Mouse (Mus musculus): ENCODE data around the gene Tmem43. TPM values are rescaled to one million over a fixed set of nuclear protein-coding genes. Genes with fewer than 3 reads are reported as not detected.

Tmem43 gene
- polyA plus RNA-seq, 1 experiment from 2014 or later, result 72.0 TPM

DNA sequence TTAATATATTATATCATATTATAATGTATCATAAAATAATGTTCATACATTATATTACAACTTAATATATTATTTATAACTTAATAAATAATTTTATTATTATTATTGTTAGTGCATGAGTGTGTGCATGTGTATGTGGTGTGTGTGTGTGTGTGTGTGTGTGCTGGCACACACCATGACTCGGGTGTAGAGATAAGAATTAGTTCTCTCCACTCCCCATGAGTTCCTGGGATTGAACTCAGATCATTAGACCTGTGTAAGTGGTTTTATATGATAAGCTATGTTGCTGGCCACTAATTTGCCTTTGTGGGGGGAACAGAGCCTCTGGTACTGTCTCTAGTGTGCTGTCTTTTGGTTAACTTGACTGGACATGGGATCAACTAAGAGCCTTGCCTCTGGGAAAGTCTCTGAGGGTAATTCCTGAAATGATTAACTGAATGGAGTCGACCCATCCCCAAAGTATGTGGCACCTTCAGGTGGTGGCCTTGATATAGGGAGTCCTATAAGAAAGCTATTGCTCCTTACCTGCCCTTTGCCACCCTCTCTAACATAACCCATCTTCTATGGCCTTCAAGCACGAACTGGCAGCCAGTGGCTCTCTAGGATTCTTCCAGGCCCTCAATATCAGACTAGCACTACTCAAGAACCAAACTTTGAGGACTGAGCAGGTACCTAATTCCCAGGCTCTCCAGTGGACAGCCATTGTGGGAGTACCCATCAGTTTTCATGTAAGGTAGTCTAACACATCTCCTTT lies 23.9 kb upstream of the Tmem43 start:
- H3K9ac ChIP-seq (ENCODE audit: low read length), result no peak overlapping the region
- H3K36me3 ChIP-seq (ENCODE audit: control insufficient read depth, insufficient read depth, low read length), result no peaks in the 10 kb centered on the region
- no peaks in the 10 kb centered on the region for H3K4me1 ChIP-seq (replicated peaks; ENCODE audit: control insufficient read depth, insufficient read depth)
- no peak overlapping the region for H3K4me3 ChIP-seq (ENCODE audit: low read depth, low read length)
- no peak for ATAC-seq (ENCODE audit: low FRiP score, low TSS enrichment)
- no peak for DNase-seq (ENCODE audit: low spot score)
- H3K27me3 ChIP-seq (ENCODE audit: control insufficient read depth, insufficient read depth, low read length), result no peaks in the 10 kb centered on the region
- H3K4me2 ChIP-seq (replicated peaks; ENCODE audit: low read depth), result no peak overlapping the region
- no peak overlapping the region for H3K27ac ChIP-seq (replicated peaks)
- H3K9me3 ChIP-seq (ENCODE audit: control insufficient read depth, low read length), result no peaks in the 10 kb centered on the region
- TF ChIP-seq CTCF (IDR thresholded peaks at IDR 0.05; ENCODE audit: low read depth), result no peak
- no peak for TF ChIP-seq EP300 (optimal IDR thresholded peaks at IDR 0.05)
- WGBS, result 42% methylated on average over 3 of the region's 3 CpGs

DNA sequence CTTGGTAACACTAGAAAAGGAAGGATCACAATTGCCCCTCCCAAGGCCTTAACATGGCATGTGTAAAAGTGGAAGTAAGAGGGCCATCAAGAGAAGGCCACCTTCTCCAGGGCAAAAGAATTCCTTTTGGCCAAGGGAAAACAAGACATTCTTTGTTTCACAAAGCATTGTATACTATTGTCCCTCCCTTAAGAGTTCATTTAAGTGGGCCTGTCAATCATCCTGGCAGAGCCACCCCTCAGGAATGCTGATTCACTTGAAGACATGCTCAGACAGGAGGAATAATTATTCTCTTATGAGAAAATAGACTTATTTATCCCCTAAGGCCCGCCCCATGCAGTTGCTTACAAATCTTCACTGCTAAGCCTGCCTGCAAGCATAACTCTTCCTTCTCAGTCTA lies 21.4 kb upstream of the Tmem43 start:
- no peaks in the 10 kb centered on the region for H3K27me3 ChIP-seq (ENCODE audit: control insufficient read depth, insufficient read depth, low read length)
- H3K4me1 ChIP-seq (replicated peaks; ENCODE audit: control insufficient read depth, insufficient read depth), result no peaks in the 10 kb centered on the region
- no peaks in the 10 kb centered on the region for H3K9me3 ChIP-seq (ENCODE audit: control insufficient read depth, low read length)
- no peak overlapping the region for H3K9ac ChIP-seq (ENCODE audit: low read length)
- DNase-seq (ENCODE audit: low spot score) (no peak), ATAC-seq (ENCODE audit: low FRiP score, low TSS enrichment) (no peak)
- H3K4me2 ChIP-seq (replicated peaks; ENCODE audit: low read depth), result no peak overlapping the region
- no peak overlapping the region for H3K27ac ChIP-seq (replicated peaks)
- H3K36me3 ChIP-seq (ENCODE audit: control insufficient read depth, insufficient read depth, low read length), result no peaks in the 10 kb centered on the region
- H3K4me3 ChIP-seq (ENCODE audit: low read depth, low read length), result no peak overlapping the region
- TF ChIP-seq CTCF (IDR thresholded peaks at IDR 0.05; ENCODE audit: low read depth) (no peak), EP300 (optimal IDR thresholded peaks at IDR 0.05) (no peak)
- 57% methylated on average over 1 of the region's 1 CpGs for WGBS

DNA sequence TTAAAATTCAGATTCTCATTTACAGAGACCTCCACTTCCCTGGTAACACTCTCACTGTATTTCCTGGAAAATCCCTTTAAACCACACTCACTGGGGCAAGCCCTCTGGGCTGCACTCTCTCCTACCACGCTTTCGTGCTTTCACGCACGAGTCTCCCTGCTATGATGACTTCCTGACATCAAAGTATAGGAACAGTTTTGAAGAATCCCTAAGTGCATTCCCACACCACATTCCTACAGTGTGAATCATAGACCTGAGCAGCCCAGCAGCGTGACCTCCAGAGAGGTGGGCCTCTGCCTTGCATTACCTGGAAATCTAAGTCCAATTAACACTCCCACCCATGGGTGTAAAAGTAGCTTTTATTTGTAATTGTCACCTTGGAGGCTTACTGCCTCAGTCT lies 19.0 kb upstream of the Tmem43 start:
- ATAC-seq (ENCODE audit: low FRiP score, low TSS enrichment) (no peak), DNase-seq (ENCODE audit: low spot score) (no peak)
- no peaks in the 10 kb centered on the region for H3K36me3 ChIP-seq (ENCODE audit: control insufficient read depth, insufficient read depth, low read length)
- no peak for TF ChIP-seq EP300 (optimal IDR thresholded peaks at IDR 0.05)
- TF ChIP-seq CTCF (IDR thresholded peaks at IDR 0.05; ENCODE audit: low read depth), result no peak
- WGBS, result 37% methylated on average over 5 of the region's 5 CpGs
- H3K4me1 ChIP-seq (replicated peaks; ENCODE audit: control insufficient read depth, insufficient read depth), result no peaks in the 10 kb centered on the region
- H3K4me3 ChIP-seq (ENCODE audit: low read depth, low read length), result no peak overlapping the region
- no peak overlapping the region for H3K4me2 ChIP-seq (replicated peaks; ENCODE audit: low read depth)
- H3K9me3 ChIP-seq (ENCODE audit: control insufficient read depth, low read length), result no peaks in the 10 kb centered on the region
- H3K27ac ChIP-seq (replicated peaks), result no peak overlapping the region
- H3K27me3 ChIP-seq (ENCODE audit: control insufficient read depth, insufficient read depth, low read length), result no peaks in the 10 kb centered on the region
- H3K9ac ChIP-seq (ENCODE audit: low read length), result no peak overlapping the region

DNA sequence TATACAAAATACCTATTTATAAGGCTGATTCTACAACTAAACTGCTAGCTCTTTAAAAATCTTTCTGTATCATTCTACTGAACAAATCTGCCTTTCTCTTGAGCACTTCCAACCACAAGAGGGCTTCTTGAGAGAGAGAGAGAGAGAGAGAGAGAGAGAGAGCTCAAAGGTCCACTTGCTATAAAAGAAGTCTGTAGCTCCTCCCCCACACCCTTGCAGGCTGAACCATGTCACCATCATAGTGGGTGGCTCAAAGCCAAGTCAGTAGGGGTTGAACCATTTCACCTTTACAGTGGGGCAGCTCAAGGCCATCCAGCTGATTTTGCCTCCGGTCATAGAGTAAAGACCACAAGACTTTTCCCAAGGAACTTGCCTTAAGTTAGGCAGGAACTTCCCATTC lies 14.0 kb upstream of the Tmem43 start:
- peak; percentile 64 for DNase-seq (ENCODE audit: low spot score)
- Histone ChIP-seq H3K4me1 (replicated peaks; ENCODE audit: control insufficient read depth, insufficient read depth) (no peaks in the 10 kb centered on the region), H3K4me3 (ENCODE audit: low read depth, low read length) (no peak overlapping the region), H3K27me3 (ENCODE audit: control insufficient read depth, insufficient read depth, low read length) (no peaks in the 10 kb centered on the region), H3K36me3 (ENCODE audit: control insufficient read depth, insufficient read depth, low read length) (peaks cover 10% of the 10 kb centered on the region; the same call in 1 of the 2 replicates), H3K9me3 (ENCODE audit: control insufficient read depth, low read length) (no peaks in the 10 kb centered on the region), H3K9ac (ENCODE audit: low read length) (no peak overlapping the region), H3K4me2 (replicated peaks; ENCODE audit: low read depth) (no peak overlapping the region), H3K27ac (replicated peaks) (no peak overlapping the region)
- peak; percentile 82 for ATAC-seq (ENCODE audit: low FRiP score, low TSS enrichment)
- 82% methylated on average over 1 of the region's 1 CpGs for WGBS
- TF ChIP-seq EP300 (optimal IDR thresholded peaks at IDR 0.05) (no peak), CTCF (IDR thresholded peaks at IDR 0.05; ENCODE audit: low read depth) (peak; percentile 47)

DNA sequence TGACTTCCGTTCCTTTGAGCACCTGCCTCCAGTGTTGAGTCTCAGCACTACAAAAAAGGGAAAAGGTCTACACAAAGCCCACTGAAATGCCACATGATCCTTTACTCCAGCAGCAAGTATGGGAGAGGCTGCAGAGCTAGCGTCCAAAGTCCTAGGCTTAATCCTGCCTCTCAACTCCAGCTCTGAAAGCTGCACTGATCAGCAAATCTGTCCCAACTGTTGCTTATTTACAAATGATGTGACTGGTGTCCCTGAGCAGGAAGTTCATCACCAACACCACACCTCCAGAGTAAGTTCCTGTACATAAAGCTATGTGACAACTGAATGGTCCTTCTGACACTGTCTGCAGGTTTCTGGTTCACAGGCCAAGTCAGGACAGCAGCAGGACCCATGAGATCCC lies 7.7 kb upstream of the Tmem43 start:
- no peaks in the 10 kb centered on the region for H3K27me3 ChIP-seq (ENCODE audit: control insufficient read depth, insufficient read depth, low read length)
- H3K4me1 ChIP-seq (replicated peaks; ENCODE audit: control insufficient read depth, insufficient read depth), result no peaks in the 10 kb centered on the region
- no peak overlapping the region for H3K4me3 ChIP-seq (ENCODE audit: low read depth, low read length)
- ATAC-seq (ENCODE audit: low FRiP score, low TSS enrichment) (no peak), DNase-seq (ENCODE audit: low spot score) (no peak)
- peaks cover 13% of the 10 kb centered on the region; the same call in 1 of the 2 replicates for H3K36me3 ChIP-seq (ENCODE audit: control insufficient read depth, insufficient read depth, low read length)
- TF ChIP-seq CTCF (IDR thresholded peaks at IDR 0.05; ENCODE audit: low read depth) (no peak), EP300 (optimal IDR thresholded peaks at IDR 0.05) (no peak)
- H3K4me2 ChIP-seq (replicated peaks; ENCODE audit: low read depth), result no peak overlapping the region
- no peak overlapping the region for H3K9ac ChIP-seq (ENCODE audit: low read length)
- 83% methylated on average over 2 of the region's 2 CpGs for WGBS
- H3K9me3 ChIP-seq (ENCODE audit: control insufficient read depth, low read length), result no peaks in the 10 kb centered on the region
- no peak overlapping the region for H3K27ac ChIP-seq (replicated peaks)

DNA sequence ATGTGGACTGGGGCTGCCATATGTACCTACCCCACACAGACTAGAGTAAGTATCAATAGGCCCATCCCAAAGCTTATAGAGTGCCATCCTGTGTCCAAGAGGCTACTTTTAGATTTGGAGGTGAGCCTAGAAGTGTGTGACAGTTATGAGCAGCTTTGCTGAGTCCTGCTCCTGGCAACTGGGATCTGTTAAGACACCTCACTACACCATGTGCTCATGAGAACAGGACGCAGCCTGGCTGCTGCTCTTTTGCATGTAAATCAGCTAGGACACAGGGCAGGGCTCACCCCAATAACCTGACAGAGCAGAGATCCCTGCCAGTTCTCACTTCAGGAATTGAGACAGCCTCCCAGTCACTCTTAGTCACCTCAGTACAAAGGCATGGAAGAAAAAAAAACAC lies 6.4 kb upstream of the Tmem43 start:
- Histone ChIP-seq H3K4me2 (replicated peaks; ENCODE audit: low read depth) (no peak overlapping the region), H3K9me3 (ENCODE audit: control insufficient read depth, low read length) (no peaks in the 10 kb centered on the region), H3K9ac (ENCODE audit: low read length) (no peak overlapping the region), H3K36me3 (ENCODE audit: control insufficient read depth, insufficient read depth, low read length) (peaks cover 13% of the 10 kb centered on the region; the same call in 1 of the 2 replicates), H3K27ac (replicated peaks) (no peak overlapping the region), H3K27me3 (ENCODE audit: control insufficient read depth, insufficient read depth, low read length) (no peaks in the 10 kb centered on the region), H3K4me3 (ENCODE audit: low read depth, low read length) (no peak overlapping the region), H3K4me1 (replicated peaks; ENCODE audit: control insufficient read depth, insufficient read depth) (no peaks in the 10 kb centered on the region; the same call in 1 of the 2 replicates)
- WGBS, result 85% methylated on average over 1 of the region's 1 CpGs
- DNase-seq (ENCODE audit: low spot score) (no peak), ATAC-seq (ENCODE audit: low FRiP score, low TSS enrichment) (peak; percentile 27; the same call in 1 of the 2 replicates)
- TF ChIP-seq CTCF (IDR thresholded peaks at IDR 0.05; ENCODE audit: low read depth), result no peak
- no peak for TF ChIP-seq EP300 (optimal IDR thresholded peaks at IDR 0.05)

Data from stomach, postnatal 0 days (tissue).